Mouse (Mus musculus) intestine, embryonic 16.5 days (tissue): ENCODE measurements around the gene Lars2. TPM values are rescaled to one million over a fixed set of nuclear protein-coding genes. Genes with fewer than 3 reads are reported as not detected.

Source experiments
- ATAC-seq: fragments of 200-750 bp; cut with Nextera tagmentation; 2 replicates; pipeline ENCODE4 v1.8.0; 2017; ENCODE audit warnings: moderate TSS enrichment, moderate library complexity
- H3K27ac ChIP-seq: fragments of 300-500 bp; sonication (generic); 2 replicates; pipeline ENCODE4 v1.5.1; 2014; ENCODE audit warnings: mild to moderate bottlenecking, low read length
- H3K27me3 ChIP-seq: fragments of 300-500 bp; sonication (generic); replicated peaks from 2 replicates; pipeline ENCODE4 v1.6.1; 2014; ENCODE audit warnings: low read length, control low read depth, mixed read lengths; ENCODE audit not compliant: control insufficient read depth, insufficient read depth
- H3K36me3 ChIP-seq: fragments of 300-500 bp; sonication (generic); 2 replicates; pipeline ENCODE4 v1.6.1; 2014; ENCODE audit warnings: low read length, control low read depth; ENCODE audit not compliant: control insufficient read depth, insufficient read depth
- H3K4me1 ChIP-seq: fragments of 300-500 bp; sonication (generic); 2 replicates; pipeline ENCODE4 v1.6.1; 2014; ENCODE audit warnings: low read length, control low read depth, mixed read lengths; ENCODE audit not compliant: control insufficient read depth, insufficient read depth
- H3K4me2 ChIP-seq: fragments of 300-500 bp; sonication (generic); 2 replicates; pipeline ENCODE4 v1.6.1; 2014; ENCODE audit warnings: low read depth, low read length, control low read depth
- H3K4me3 ChIP-seq: fragments of 300-500 bp; sonication (generic); 2 replicates; pipeline ENCODE4 v1.5.1; 2014; ENCODE audit warnings: mild to moderate bottlenecking, low read length
- H3K9ac ChIP-seq: fragments of 300-500 bp; sonication (generic); 2 replicates; pipeline ENCODE4 v1.6.1; 2014; ENCODE audit warnings: low read depth, low read length
- H3K9me3 ChIP-seq: fragments of 300-500 bp; sonication (generic); 2 replicates; pipeline ENCODE4 v1.6.1; 2016; ENCODE audit warnings: low read length, control low read depth; ENCODE audit not compliant: control insufficient read depth
- WGBS: fragments of 180-500 bp; shearing (Covaris S2); extraction: QIAGEN DNeasy Blood & Tissue Kit; methylation state at CpG from one replicate; pipeline ENCODE4 v1.1.7; 2014; 5-methylcytosine and 5-hydroxymethylcytosine counted together
- polyA plus RNA-seq: library from polyadenylated mRNA; unstranded; fragments of >200 nt; fragmentation: Nextera tagmentation; extraction: Ambion mirVana; gene quantifications from 2 replicates; pipeline ENCODE4 v1.2.1, GENCODE M21; 2015

The Lars2 gene
- polyA plus RNA-seq, 1 experiment from 2014 or later, result 508 TPM

GRCm38 (mm10) chr9:123490930-123491329, 124.2 kb downstream of the Lars2 start:
- Histone ChIP-seq H3K4me1 (peaks cover 48% of the 10 kb centered on the region), H3K9me3 (no peaks in the 10 kb centered on the region), H3K27me3 (no peaks in the 10 kb centered on the region), H3K9ac (no peak overlapping the region), H3K27ac (peak overlapping the region; percentile 60), H3K4me2 (0 out of 2 replicates have a peak overlapping the region, but pooled peaks have one; percentile 0), H3K36me3 (peaks cover 3% of the 10 kb centered on the region; the same call in 1 of the 2 replicates), H3K4me3 (no peak overlapping the region)
- WGBS, result 61% methylated on average over 5 of the region's 5 CpGs
- ATAC-seq, result peak; percentile 45

DNA sequence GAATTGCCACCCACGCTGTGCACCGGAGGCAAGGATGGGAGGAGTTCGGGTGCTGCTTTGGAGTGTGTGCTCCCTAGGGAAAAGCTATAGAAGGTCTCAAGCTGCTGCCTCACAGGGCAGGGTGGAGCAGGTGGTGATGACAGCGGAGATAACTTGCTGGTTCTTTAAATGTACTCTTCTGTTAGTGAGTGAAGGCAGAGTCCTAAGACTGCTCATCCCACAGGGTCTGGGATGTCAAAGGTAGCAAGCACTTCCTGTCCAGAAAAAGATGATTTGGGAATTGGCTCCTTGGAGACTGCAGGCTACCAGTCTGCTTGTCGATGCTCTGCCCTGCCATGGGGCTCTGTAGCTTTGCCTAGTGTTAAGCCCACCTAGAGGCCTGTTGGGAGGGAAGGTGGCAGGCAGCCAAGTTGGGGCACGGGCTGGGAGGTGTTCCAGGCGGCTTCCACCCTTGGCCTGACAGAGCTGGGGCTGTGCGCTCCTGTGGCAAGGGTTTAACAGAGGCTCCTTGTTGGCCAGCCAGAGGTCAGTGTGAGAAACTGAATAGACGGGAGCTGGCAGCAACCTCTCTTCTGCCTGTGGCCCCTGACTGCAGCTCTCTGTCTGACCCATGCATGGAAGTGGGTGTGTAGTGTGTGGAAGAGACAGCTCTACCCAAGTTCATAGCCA, 125.3 kb downstream of the Lars2 start:
- peak; percentile 49 for ATAC-seq
- H3K4me2 ChIP-seq, result no peak overlapping the region
- no peaks in the 10 kb centered on the region; the same call in 1 of the 2 replicates for H3K36me3 ChIP-seq
- no peak overlapping the region for H3K4me3 ChIP-seq
- 66% methylated on average over 9 of the region's 9 CpGs for WGBS
- peak overlapping the region; percentile 15; the same call in 1 of the 2 replicates for H3K9ac ChIP-seq
- peaks cover 40% of the 10 kb centered on the region for H3K4me1 ChIP-seq
- H3K9me3 ChIP-seq, result no peaks in the 10 kb centered on the region
- peak overlapping the region; percentile 38; the same call in 1 of the 2 replicates for H3K27ac ChIP-seq
- H3K27me3 ChIP-seq, result no peaks in the 10 kb centered on the region

GRCm38 (mm10) chr9:123496665-123497064, 129.9 kb downstream of the Lars2 start:
- H3K27ac ChIP-seq, result peak overlapping the region; percentile 48; the same call in 1 of the 2 replicates
- no peaks in the 10 kb centered on the region for H3K27me3 ChIP-seq
- 18% methylated on average over 13 of the region's 13 CpGs for WGBS
- H3K4me3 ChIP-seq, result no peak overlapping the region
- ATAC-seq, result peak; percentile 77
- no peaks in the 10 kb centered on the region for H3K9me3 ChIP-seq
- H3K4me1 ChIP-seq, result peaks cover 25% of the 10 kb centered on the region
- H3K36me3 ChIP-seq, result no peaks in the 10 kb centered on the region
- H3K4me2 ChIP-seq, result peak overlapping the region; percentile 29
- no peak overlapping the region; the same call in 1 of the 2 replicates for H3K9ac ChIP-seq

DNA sequence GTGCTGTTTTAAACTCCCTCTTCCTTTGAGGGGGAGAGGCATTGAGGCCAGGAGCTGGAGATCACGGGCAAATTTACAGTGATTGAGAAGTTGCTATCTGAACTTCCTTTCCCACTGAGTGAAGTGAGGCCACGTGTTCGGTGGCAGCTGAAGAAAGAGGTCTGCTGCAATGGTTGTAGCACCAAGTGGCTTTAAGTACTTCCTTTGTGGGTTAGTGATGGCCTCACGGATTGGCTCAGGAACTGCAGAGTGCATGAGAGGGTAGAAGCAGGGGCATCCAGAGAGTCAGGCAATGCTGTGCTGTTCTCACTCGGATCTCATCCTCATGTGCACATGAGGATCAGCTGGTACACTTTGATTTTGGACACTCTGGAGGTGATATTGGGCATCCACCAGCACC, 131.2 kb downstream of the Lars2 start:
- H3K36me3 ChIP-seq, result no peaks in the 10 kb centered on the region
- H3K4me2 ChIP-seq, result no peak overlapping the region
- ATAC-seq, result no peak
- peaks cover 14% of the 10 kb centered on the region for H3K4me1 ChIP-seq
- H3K9me3 ChIP-seq, result no peaks in the 10 kb centered on the region
- H3K27me3 ChIP-seq, result no peaks in the 10 kb centered on the region
- no peak overlapping the region for H3K27ac ChIP-seq
- H3K9ac ChIP-seq, result no peak overlapping the region
- WGBS, result 71% methylated on average over 5 of the region's 5 CpGs
- no peak overlapping the region for H3K4me3 ChIP-seq

DNA sequence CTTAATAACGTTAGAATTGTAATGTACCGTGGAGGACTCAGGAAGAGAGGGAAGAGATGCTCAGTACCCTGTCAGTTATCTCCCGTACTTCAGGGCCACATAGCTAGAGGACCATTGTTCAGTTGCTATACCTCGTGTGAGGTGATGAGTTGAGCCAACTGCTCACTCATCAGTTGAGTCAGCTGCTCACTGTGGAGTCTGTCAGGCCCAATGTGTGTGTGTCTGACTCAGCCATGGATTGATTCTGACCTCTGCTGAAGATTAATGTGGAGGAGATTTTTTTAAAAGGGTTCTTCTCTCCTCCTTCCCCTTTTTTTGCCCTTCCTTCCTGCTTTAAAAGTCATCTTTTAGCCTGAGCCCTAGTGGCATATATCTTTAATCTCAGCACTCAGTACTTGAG, 133.8 kb downstream of the Lars2 start:
- no peak for ATAC-seq
- H3K27ac ChIP-seq, result no peak overlapping the region

DNA sequence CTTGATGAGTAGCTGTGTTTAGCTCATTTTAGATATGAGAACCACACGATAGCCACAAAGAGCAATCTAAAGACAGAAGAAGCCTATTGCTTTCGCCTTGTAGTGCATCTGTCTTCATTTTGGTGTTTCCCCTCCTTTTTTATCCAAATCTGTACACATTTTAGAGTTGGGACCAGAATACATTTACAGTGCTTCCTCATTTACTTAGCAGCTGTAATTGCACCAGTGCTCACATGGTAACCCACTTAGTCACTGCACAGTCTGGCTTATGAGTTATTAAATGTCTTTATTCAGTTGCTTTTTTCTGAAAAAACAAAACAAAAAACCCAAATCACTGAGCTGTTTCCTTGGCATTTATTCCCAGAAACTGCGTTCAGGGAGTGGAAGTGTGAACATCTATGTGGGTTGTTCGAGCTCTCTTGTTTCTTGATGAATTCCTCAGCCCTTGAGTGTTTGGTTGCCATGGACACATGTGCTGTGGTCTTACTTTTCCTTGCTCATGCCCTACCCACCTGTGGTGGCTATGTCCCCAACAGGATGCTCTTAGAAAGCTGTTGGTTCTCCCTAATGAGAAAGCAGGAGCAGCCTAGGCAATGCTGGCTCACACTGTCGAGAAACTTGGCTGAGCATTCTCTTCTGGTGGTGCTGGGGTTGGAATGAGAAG, 136.6 kb downstream of the Lars2 start:
- Histone ChIP-seq H3K4me2 (no peak overlapping the region), H3K4me3 (no peak overlapping the region), H3K36me3 (no peaks in the 10 kb centered on the region), H3K4me1 (peaks cover 22% of the 10 kb centered on the region), H3K9me3 (no peaks in the 10 kb centered on the region), H3K9ac (no peak overlapping the region), H3K27me3 (no peaks in the 10 kb centered on the region), H3K27ac (no peak overlapping the region)
- 75% methylated on average over 5 of the region's 5 CpGs for WGBS
- ATAC-seq, result no peak

More for the DNA sequence above, 133.8 kb downstream of the Lars2 start:
- no peaks in the 10 kb centered on the region for H3K36me3 ChIP-seq
- H3K27me3 ChIP-seq, result no peaks in the 10 kb centered on the region
- H3K4me3 ChIP-seq, result no peak overlapping the region
- no peak overlapping the region for H3K4me2 ChIP-seq
- H3K4me1 ChIP-seq, result peaks cover 18% of the 10 kb centered on the region
- no peak overlapping the region for H3K9ac ChIP-seq
- WGBS, result 83% methylated on average over 4 of the region's 4 CpGs
- no peaks in the 10 kb centered on the region for H3K9me3 ChIP-seq

DNA sequence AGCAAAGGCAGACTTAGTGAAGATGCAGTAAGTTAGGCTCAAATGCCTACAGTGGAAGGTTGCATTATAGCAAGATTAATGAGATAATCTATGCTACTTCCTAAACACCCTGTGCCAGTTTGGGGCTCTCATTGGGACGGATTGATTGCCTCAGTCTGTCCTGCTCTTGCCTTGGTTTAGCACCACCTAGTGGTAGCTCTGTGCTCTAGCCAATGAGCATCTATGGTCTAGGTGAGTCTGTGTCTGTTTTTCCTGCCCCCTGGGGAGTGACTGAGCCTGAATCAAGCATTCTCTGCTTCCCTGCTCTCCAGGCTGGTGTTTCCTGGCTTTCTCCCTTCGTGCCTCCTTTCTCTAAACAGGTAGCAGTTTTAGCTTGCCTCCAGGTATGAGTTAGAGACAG, 137.6 kb downstream of the Lars2 start:
- Histone ChIP-seq H3K27ac (no peak overlapping the region), H3K9me3 (no peaks in the 10 kb centered on the region), H3K9ac (no peak overlapping the region), H3K4me3 (no peak overlapping the region), H3K4me2 (no peak overlapping the region), H3K36me3 (no peaks in the 10 kb centered on the region), H3K27me3 (no peaks in the 10 kb centered on the region), H3K4me1 (peaks cover 21% of the 10 kb centered on the region)
- 0 out of 2 replicates have a peak, but pooled peaks have one; percentile 39 for ATAC-seq
- 19% methylated on average over 2 of the region's 2 CpGs for WGBS

DNA sequence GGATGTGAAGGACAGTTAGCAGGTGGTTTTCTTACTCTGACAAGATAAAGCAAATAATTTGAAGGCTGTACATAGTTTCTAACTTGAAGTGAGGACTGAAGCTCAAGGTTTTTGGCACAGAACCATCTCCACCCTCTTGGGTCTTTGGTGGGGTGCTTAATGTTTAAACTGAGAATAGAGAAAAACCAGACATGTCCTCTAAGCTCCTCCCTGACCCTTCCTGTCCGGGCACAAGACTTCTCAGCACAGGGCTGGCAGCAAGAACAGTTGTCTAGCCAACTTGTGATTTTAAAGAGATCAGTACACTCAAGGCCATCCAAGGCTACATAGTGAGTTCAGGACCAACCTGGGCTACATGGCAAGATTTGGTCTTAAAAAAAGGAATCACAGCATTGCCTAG, 138.9 kb downstream of the Lars2 start:
- Histone ChIP-seq H3K9me3 (no peaks in the 10 kb centered on the region), H3K4me2 (no peak overlapping the region), H3K27ac (peak overlapping the region; percentile 38), H3K4me3 (no peak overlapping the region), H3K4me1 (peaks cover 29% of the 10 kb centered on the region), H3K27me3 (no peaks in the 10 kb centered on the region), H3K36me3 (no peaks in the 10 kb centered on the region), H3K9ac (no peak overlapping the region)
- no peak for ATAC-seq
- WGBS, result 39% methylated on average over 1 of the region's 1 CpGs

GRCm38 (mm10) chr9:123506270-123507146, 139.8 kb downstream of the Lars2 start:
- 44% methylated on average over 4 of the region's 4 CpGs for WGBS
- Histone ChIP-seq H3K27me3 (no peaks in the 10 kb centered on the region), H3K9ac (no peak overlapping the region), H3K36me3 (peaks cover 2% of the 10 kb centered on the region), H3K4me2 (no peak overlapping the region), H3K4me3 (no peak overlapping the region), H3K27ac (peak overlapping the region; percentile 56), H3K9me3 (no peaks in the 10 kb centered on the region), H3K4me1 (peaks cover 30% of the 10 kb centered on the region)
- ATAC-seq, result peak; percentile 39; the same call in 1 of the 2 replicates
